Mouse (Mus musculus) embryonic facial prominence, embryonic 13.5 days (tissue): ENCODE results near the gene Olfr1416. TPM values are rescaled to one million over a fixed set of nuclear protein-coding genes. Genes with fewer than 3 reads are reported as not detected.
A peak's percentile ranks its signal among the peaks of the same experiment; 100 is the strongest.

ENCODE experiments used
- ATAC-seq: fragments of 200-750 bp; cut with Nextera tagmentation; 2 replicates; pipeline ENCODE4 v1.8.0; 2017; ENCODE audit warnings: low read depth; ENCODE audit not compliant: insufficient number of reproducible peaks, insufficient read depth, low FRiP score, low TSS enrichment
- H3K27ac ChIP-seq: fragments of 300-500 bp; sonication (generic); 2 replicates; pipeline ENCODE4 v1.5.1; 2015; ENCODE audit warnings: moderate library complexity, mild to moderate bottlenecking, inconsistent platforms
- H3K27me3 ChIP-seq: fragments of 300-500 bp; sonication (generic); 2 replicates; pipeline ENCODE4 v1.6.1; 2015; ENCODE audit warnings: mild to moderate bottlenecking, inconsistent platforms
- H3K36me3 ChIP-seq: fragments of 300-500 bp; sonication (generic); 2 replicates; pipeline ENCODE4 v1.6.1; 2015; ENCODE audit warnings: mild to moderate bottlenecking, inconsistent platforms
- H3K4me1 ChIP-seq: fragments of 300-500 bp; sonication (generic); 2 replicates; pipeline ENCODE4 v1.6.1; 2015; ENCODE audit warnings: inconsistent platforms
- H3K4me2 ChIP-seq: fragments of 300-500 bp; sonication (generic); 2 replicates; pipeline ENCODE4 v1.6.1; 2015; ENCODE audit warnings: moderate library complexity, mild to moderate bottlenecking, inconsistent platforms
- H3K4me3 ChIP-seq: fragments of 300-500 bp; sonication (generic); 2 replicates; pipeline ENCODE4 v1.5.1; 2015; ENCODE audit warnings: mild to moderate bottlenecking, inconsistent platforms
- H3K9ac ChIP-seq: fragments of 300-500 bp; sonication (generic); 2 replicates; pipeline ENCODE4 v1.6.1; 2015; ENCODE audit warnings: mild to moderate bottlenecking, inconsistent platforms
- H3K9me3 ChIP-seq: fragments of 300-500 bp; sonication (generic); 2 replicates; pipeline ENCODE4 v1.6.1; 2016; ENCODE audit warnings: inconsistent platforms
- WGBS: fragments of 180-500 bp; shearing (Covaris S2); methylation state at CpG from one replicate; pipeline ENCODE4 v1.1.7; 2015; ENCODE audit warnings: mixed read lengths; 5-methylcytosine and 5-hydroxymethylcytosine counted together
- polyA plus RNA-seq: library from polyadenylated mRNA; unstranded; fragments of >200 nt; fragmentation: Nextera tagmentation; extraction: Ambion mirVana; gene quantifications from 2 replicates; pipeline ENCODE4 v1.2.1, GENCODE M21; 2015

Olfr1416 gene
- polyA plus RNA-seq, 1 experiment from 2014 or later = not detected

- no peak overlapping the region for H3K27ac ChIP-seq
- no peaks in the 10 kb centered on the region for H3K4me1 ChIP-seq
- H3K4me3 ChIP-seq = no peak overlapping the region
- H3K4me2 ChIP-seq = no peak overlapping the region
- H3K9me3 ChIP-seq = 0 out of 2 replicates have a peak, but pooled peaks cover 3% of the 10 kb centered on the region
- ATAC-seq = no peak
- H3K9ac ChIP-seq = no peak overlapping the region
- no peaks in the 10 kb centered on the region for H3K27me3 ChIP-seq
- peaks cover 89% of the 10 kb centered on the region for H3K36me3 ChIP-seq
- WGBS = 92% methylated on average over 6 of the region's 6 CpGs
Observed at GRCm38 (mm10) chr1:92458416-92458815, 26.5 kb downstream of the Olfr1416 start.

GRCm38 (mm10) chr1:92457758-92458157 is 27.2 kb downstream of the Olfr1416 start:
- Histone ChIP-seq H3K4me3 (no peak overlapping the region), H3K27ac (no peak overlapping the region), H3K4me2 (no peak overlapping the region), H3K27me3 (no peaks in the 10 kb centered on the region), H3K9me3 (0 out of 2 replicates have a peak, but pooled peaks cover 3% of the 10 kb centered on the region), H3K9ac (no peak overlapping the region), H3K4me1 (no peaks in the 10 kb centered on the region), H3K36me3 (peaks cover 90% of the 10 kb centered on the region)
- no peak for ATAC-seq

- Histone ChIP-seq H3K9me3 (0 out of 2 replicates have a peak, but pooled peaks cover 3% of the 10 kb centered on the region), H3K27me3 (no peaks in the 10 kb centered on the region), H3K4me2 (no peak overlapping the region), H3K4me3 (no peak overlapping the region), H3K27ac (no peak overlapping the region), H3K4me1 (no peaks in the 10 kb centered on the region), H3K9ac (no peak overlapping the region), H3K36me3 (peaks cover 90% of the 10 kb centered on the region)
- ATAC-seq = no peak
- 76% methylated on average over 8 of the region's 8 CpGs for WGBS
Observed at GRCm38 (mm10) chr1:92453751-92454445, 31.0 kb downstream of the Olfr1416 start.

- Histone ChIP-seq H3K4me3 (no peak overlapping the region), H3K27ac (no peak overlapping the region), H3K27me3 (no peaks in the 10 kb centered on the region), H3K4me1 (no peaks in the 10 kb centered on the region), H3K36me3 (peaks cover 93% of the 10 kb centered on the region), H3K9ac (no peak overlapping the region), H3K9me3 (no peaks in the 10 kb centered on the region), H3K4me2 (no peak overlapping the region)
- WGBS = 86% methylated on average over 3 of the region's 3 CpGs
- no peak for ATAC-seq
Observed at GRCm38 (mm10) chr1:92448293-92448692, 36.6 kb downstream of the Olfr1416 start.

- no peak overlapping the region for H3K9ac ChIP-seq
- 85% methylated on average over 6 of the region's 6 CpGs for WGBS
- no peak for ATAC-seq
- H3K4me2 ChIP-seq = no peak overlapping the region
- no peaks in the 10 kb centered on the region for H3K9me3 ChIP-seq
- H3K27ac ChIP-seq = no peak overlapping the region
- peaks cover 74% of the 10 kb centered on the region for H3K36me3 ChIP-seq
- H3K27me3 ChIP-seq = no peaks in the 10 kb centered on the region
- peaks cover 21% of the 10 kb centered on the region for H3K4me1 ChIP-seq
- no peak overlapping the region for H3K4me3 ChIP-seq
Observed at GRCm38 (mm10) chr1:92441453-92442063, 43.4 kb downstream of the Olfr1416 start.

GRCm38 (mm10) chr1:92440066-92440750 is 44.7 kb downstream of the Olfr1416 start:
- Histone ChIP-seq H3K4me1 (peaks cover 23% of the 10 kb centered on the region), H3K4me3 (no peak overlapping the region), H3K36me3 (peaks cover 62% of the 10 kb centered on the region), H3K9me3 (no peaks in the 10 kb centered on the region), H3K9ac (no peak overlapping the region), H3K27ac (no peak overlapping the region), H3K4me2 (no peak overlapping the region), H3K27me3 (no peaks in the 10 kb centered on the region)
- no peak for ATAC-seq
- WGBS = 86% methylated on average over 9 of the region's 9 CpGs

GRCm38 (mm10) chr1:92437678-92438271 is 47.1 kb downstream of the Olfr1416 start:
- Histone ChIP-seq H3K4me2 (no peak overlapping the region), H3K4me3 (no peak overlapping the region), H3K27me3 (no peaks in the 10 kb centered on the region), H3K9ac (no peak overlapping the region), H3K36me3 (peaks cover 41% of the 10 kb centered on the region), H3K4me1 (peaks cover 23% of the 10 kb centered on the region), H3K9me3 (no peaks in the 10 kb centered on the region), H3K27ac (no peak overlapping the region)
- ATAC-seq = 0 out of 2 replicates have a peak, but pooled peaks have one; percentile 20
- WGBS = 35% methylated on average over 9 of the region's 9 CpGs

GRCm38 (mm10) chr1:92436831-92437321 is 48.0 kb downstream of the Olfr1416 start:
- no peak for ATAC-seq
- no peak overlapping the region for H3K4me3 ChIP-seq
- H3K36me3 ChIP-seq = peaks cover 32% of the 10 kb centered on the region
- WGBS = 37% methylated on average over 4 of the region's 4 CpGs
- H3K4me2 ChIP-seq = no peak overlapping the region
- no peak overlapping the region for H3K27ac ChIP-seq
- H3K9ac ChIP-seq = no peak overlapping the region
- no peaks in the 10 kb centered on the region for H3K27me3 ChIP-seq
- H3K9me3 ChIP-seq = no peaks in the 10 kb centered on the region
- H3K4me1 ChIP-seq = peaks cover 30% of the 10 kb centered on the region

GRCm38 (mm10) chr1:92434986-92435385 is 49.9 kb downstream of the Olfr1416 start:
- Histone ChIP-seq H3K4me2 (no peak overlapping the region), H3K27me3 (no peaks in the 10 kb centered on the region), H3K36me3 (peaks cover 17% of the 10 kb centered on the region), H3K9ac (no peak overlapping the region), H3K9me3 (no peaks in the 10 kb centered on the region), H3K27ac (no peak overlapping the region), H3K4me3 (no peak overlapping the region), H3K4me1 (peaks cover 34% of the 10 kb centered on the region)
- no peak for ATAC-seq
- WGBS = 64% methylated on average over 1 of the region's 1 CpGs

- no peak overlapping the region for H3K4me2 ChIP-seq
- H3K9me3 ChIP-seq = no peaks in the 10 kb centered on the region
- WGBS = 58% methylated on average over 9 of the region's 9 CpGs
- no peaks in the 10 kb centered on the region for H3K27me3 ChIP-seq
- H3K9ac ChIP-seq = no peak overlapping the region
- no peak overlapping the region for H3K4me3 ChIP-seq
- no peak for ATAC-seq
- H3K4me1 ChIP-seq = peaks cover 25% of the 10 kb centered on the region
- H3K36me3 ChIP-seq = no peaks in the 10 kb centered on the region
- H3K27ac ChIP-seq = no peak overlapping the region
Observed at GRCm38 (mm10) chr1:92432791-92433190, 52.1 kb downstream of the Olfr1416 start.

GRCm38 (mm10) chr1:92432098-92432497 is 52.8 kb downstream of the Olfr1416 start:
- no peak for ATAC-seq

More at GRCm38 (mm10) chr1:92432098-92432497, 52.8 kb downstream of the Olfr1416 start:
- Histone ChIP-seq H3K4me1 (peaks cover 19% of the 10 kb centered on the region), H3K27ac (no peak overlapping the region; the same call in 1 of the 2 replicates), H3K9me3 (no peaks in the 10 kb centered on the region), H3K4me3 (no peak overlapping the region), H3K9ac (no peak overlapping the region), H3K27me3 (no peaks in the 10 kb centered on the region), H3K4me2 (no peak overlapping the region), H3K36me3 (no peaks in the 10 kb centered on the region)
- 31% methylated on average over 4 of the region's 4 CpGs for WGBS
